Mouse (Mus musculus) forebrain, embryonic 16.5 days (tissue): ENCODE measurements around the gene Brinp1. TPM values are rescaled to one million over a fixed set of nuclear protein-coding genes. Genes with fewer than 3 reads are reported as not detected.

Experiments used
- ATAC-seq: fragments of 200-750 bp; cut with Nextera tagmentation; 2 replicates; pipeline ENCODE4 v1.8.0; 2017; ENCODE audit warnings: mild to moderate bottlenecking, moderate library complexity
- H3K27ac ChIP-seq: fragments of 300-500 bp; sonication (generic); 2 replicates; pipeline ENCODE4 v1.5.1; 2014; ENCODE audit warnings: low read length, control low read depth
- H3K27me3 ChIP-seq: fragments of 300-500 bp; sonication (generic); replicated peaks from 2 replicates; pipeline ENCODE4 v1.6.1; 2014; ENCODE audit warnings: low read length; ENCODE audit not compliant: control insufficient read depth, insufficient read depth
- H3K36me3 ChIP-seq: fragments of 300-500 bp; sonication (generic); 2 replicates; pipeline ENCODE4 v1.6.1; 2014; ENCODE audit not compliant: control insufficient read depth, insufficient read depth
- H3K4me1 ChIP-seq: fragments of 300-500 bp; sonication (generic); replicated peaks from 2 replicates; pipeline ENCODE4 v1.6.1; 2014; ENCODE audit warnings: low read length; ENCODE audit not compliant: control insufficient read depth, insufficient read depth
- H3K4me2 ChIP-seq: fragments of 300-500 bp; sonication (generic); 2 replicates; pipeline ENCODE4 v1.6.1; 2014; ENCODE audit warnings: mild to moderate bottlenecking, low read length, control low read depth
- H3K4me3 ChIP-seq: fragments of 300-500 bp; sonication (generic); replicated peaks from 2 replicates; pipeline ENCODE4 v1.5.1; 2014; ENCODE audit warnings: mild to moderate bottlenecking, low read length, control low read depth
- H3K9ac ChIP-seq: fragments of 300-500 bp; sonication (generic); replicated peaks from 2 replicates; pipeline ENCODE4 v1.6.1; 2014; ENCODE audit warnings: low read depth, low read length, control low read depth
- H3K9me3 ChIP-seq: fragments of 300-500 bp; sonication (generic); 2 replicates; pipeline ENCODE4 v1.6.1; 2016; ENCODE audit warnings: low read length; ENCODE audit not compliant: control insufficient read depth
- WGBS: fragments of 180-500 bp; shearing (Covaris S2); extraction: QIAGEN DNeasy Blood & Tissue Kit; methylation state at CpG from one replicate; pipeline ENCODE4 v1.1.7; 2014; 5-methylcytosine and 5-hydroxymethylcytosine counted together
- polyA plus RNA-seq: library from polyadenylated mRNA; unstranded; fragments of >200 nt; fragmentation: Nextera tagmentation; extraction: Ambion mirVana; gene quantifications from 2 replicates; pipeline ENCODE4 v1.2.1, GENCODE M21; 2015

Brinp1 gene
- 30.7 and 42.5 TPM in 2 replicates for polyA plus RNA-seq

DNA sequence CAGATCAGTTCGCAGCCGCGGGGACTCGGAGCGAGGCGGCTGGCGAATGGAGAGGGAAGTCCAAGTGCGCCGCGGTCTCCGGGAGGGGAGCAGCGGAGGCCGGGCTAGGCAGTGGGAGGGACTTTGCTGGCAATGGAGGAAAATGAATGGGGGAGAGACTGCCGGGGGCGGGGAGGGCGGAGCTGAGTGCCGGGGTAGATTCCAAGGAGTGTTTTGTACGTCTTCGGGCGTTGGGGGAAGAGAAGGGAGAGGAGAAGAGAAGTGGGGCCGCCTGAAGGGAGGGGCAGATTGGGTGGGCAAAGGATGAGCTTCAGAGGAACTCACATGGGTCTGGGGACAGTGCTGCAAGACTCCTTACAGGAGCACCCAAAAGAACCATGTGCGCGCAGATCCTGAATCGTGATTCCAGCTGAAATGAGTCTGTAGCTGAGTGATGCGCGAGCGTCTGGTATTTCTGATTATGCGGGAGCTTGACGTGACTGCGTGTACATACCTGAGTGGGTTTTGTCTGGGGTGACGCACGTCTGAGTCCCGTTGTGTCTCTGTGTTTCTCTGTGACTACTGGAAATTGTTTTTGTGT is at the start of gene Brinp1:
TSS of gene Brinp1 (minus strand) at position 76 of the 580 bp plus-strand sequence.
- H3K4me3 ChIP-seq, result peak within 1 kb of the TSS; percentile 77
- H3K36me3 ChIP-seq, result no peaks in the 10 kb centered on the region
- peak; percentile 95 for ATAC-seq
- no peaks in the 10 kb centered on the region for H3K9me3 ChIP-seq
- peak within 1 kb of the TSS; percentile 73 for H3K9ac ChIP-seq
- peak within 1 kb of the TSS; percentile 95 for H3K4me2 ChIP-seq
- WGBS, result under 1% methylated on average over 33 of the region's 33 CpGs
- H3K27ac ChIP-seq, result peak within 1 kb of the TSS; percentile 48
- H3K27me3 ChIP-seq, result no peaks in the 10 kb centered on the region
- no peaks in the 10 kb centered on the region for H3K4me1 ChIP-seq

DNA sequence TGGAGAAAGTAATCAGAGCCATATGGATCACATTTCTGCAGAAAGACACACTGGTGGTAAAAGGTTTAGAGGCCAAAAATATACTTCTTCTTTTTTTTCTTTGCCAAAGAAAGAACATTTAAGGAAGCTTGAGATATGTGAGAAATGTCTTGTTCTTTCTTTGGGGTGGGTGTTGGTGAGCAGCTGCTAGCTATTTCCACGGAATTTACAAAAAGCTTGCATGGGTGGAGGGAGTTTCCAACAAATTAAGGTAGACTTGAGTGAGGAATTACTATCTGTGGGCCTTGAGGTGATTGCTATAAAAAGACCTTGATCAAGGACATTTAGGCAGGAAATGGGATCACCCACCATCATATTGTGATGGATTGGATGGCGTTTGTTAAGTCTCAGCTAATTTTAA is 3.1 kb upstream of the Brinp1 start:
- H3K27ac ChIP-seq, result no peak overlapping the region
- H3K9me3 ChIP-seq, result no peaks in the 10 kb centered on the region
- H3K9ac ChIP-seq, result no peak overlapping the region
- H3K27me3 ChIP-seq, result no peaks in the 10 kb centered on the region
- H3K4me3 ChIP-seq, result no peak overlapping the region
- no peaks in the 10 kb centered on the region for H3K4me1 ChIP-seq
- WGBS, result 82% methylated on average over 2 of the region's 2 CpGs
- H3K36me3 ChIP-seq, result no peaks in the 10 kb centered on the region
- no peak for ATAC-seq
- no peak overlapping the region for H3K4me2 ChIP-seq

DNA sequence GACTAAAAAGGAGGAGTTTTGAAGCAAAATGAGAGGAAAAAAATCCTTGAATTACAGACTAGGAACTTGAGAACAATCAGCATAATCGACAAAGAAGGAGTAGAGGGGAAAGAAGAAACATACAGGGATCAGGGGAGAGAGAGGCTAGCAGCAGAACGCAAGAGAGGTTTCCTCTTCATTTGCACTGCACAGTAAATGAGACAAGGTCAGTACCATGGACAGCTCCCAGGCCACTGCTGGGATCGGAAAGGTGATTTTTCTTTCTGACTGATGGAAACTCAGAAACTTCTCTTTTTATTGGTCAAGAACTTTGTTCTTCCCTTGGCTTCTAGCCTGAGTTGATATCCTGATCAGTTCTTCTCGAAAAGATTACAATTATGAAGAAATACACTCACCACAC is 1.4 kb upstream of the Brinp1 start:
- Histone ChIP-seq H3K4me3 (no peak overlapping the region), H3K9me3 (no peaks in the 10 kb centered on the region), H3K4me1 (no peaks in the 10 kb centered on the region), H3K9ac (no peak overlapping the region), H3K36me3 (no peaks in the 10 kb centered on the region), H3K27ac (no peak overlapping the region), H3K4me2 (no peak overlapping the region), H3K27me3 (no peaks in the 10 kb centered on the region)
- 10% methylated on average over 4 of the region's 4 CpGs for WGBS
- ATAC-seq, result no peak

DNA sequence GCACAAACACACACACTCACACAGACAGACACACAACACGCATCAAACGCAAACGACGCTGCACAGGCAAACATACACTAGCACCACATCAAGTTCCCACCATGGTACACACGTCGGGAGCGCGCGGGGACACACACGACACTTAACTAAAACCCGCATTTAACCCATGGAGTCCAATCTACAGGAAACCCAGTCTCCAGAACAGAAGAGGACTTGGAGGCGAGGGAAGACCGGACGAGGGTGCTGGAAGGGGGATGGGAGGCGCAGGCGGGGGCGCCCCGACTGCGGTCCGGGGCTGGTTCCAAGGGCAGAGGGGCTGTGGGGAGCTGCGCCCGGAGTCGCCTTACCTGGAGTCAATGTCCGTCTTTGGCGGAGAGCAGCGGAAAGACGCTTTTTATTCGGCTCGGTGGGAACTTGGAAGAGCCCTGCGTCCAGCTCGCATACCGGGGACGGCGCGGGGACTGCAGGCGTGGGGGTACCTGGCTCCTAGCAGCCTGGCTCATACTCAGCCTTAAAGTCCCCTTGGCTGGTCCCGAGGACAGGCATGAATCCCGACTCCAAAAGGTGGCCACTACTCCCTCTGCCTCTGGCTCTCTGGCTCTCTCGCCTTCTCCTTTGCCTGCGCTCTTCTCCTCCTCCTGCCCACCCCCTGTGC is 403 bp downstream of the Brinp1 start:
- peak; percentile 39 for ATAC-seq
- peak overlapping the region; percentile 77 for H3K4me3 ChIP-seq
- H3K4me2 ChIP-seq, result peak overlapping the region; percentile 95
- peak overlapping the region; percentile 73 for H3K9ac ChIP-seq
- H3K36me3 ChIP-seq, result no peaks in the 10 kb centered on the region
- H3K9me3 ChIP-seq, result no peaks in the 10 kb centered on the region
- no peaks in the 10 kb centered on the region for H3K4me1 ChIP-seq
- H3K27ac ChIP-seq, result peak overlapping the region; percentile 48
- under 1% methylated on average over 40 of the region's 40 CpGs for WGBS
- H3K27me3 ChIP-seq, result no peaks in the 10 kb centered on the region

DNA sequence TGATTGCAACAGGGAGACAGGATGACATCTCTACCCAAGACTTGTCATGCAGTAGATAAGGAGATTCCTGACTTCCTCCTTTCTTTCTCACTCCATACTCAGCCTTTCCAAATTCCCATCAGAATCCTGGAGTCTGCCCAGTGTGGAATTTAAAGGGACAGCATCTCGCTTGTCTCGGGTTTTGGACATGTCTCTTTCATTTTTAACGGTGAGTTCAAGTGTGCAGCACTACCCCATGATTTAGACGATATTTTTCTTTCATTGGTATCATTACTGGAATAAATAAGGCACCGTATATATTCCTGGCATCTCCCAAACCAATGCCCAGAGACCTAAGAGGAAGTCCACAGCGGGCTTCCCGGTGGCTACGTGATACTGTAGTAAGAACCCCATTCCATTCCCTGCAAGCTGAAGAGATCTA is 1.1 kb downstream of the Brinp1 start:
- Histone ChIP-seq H3K9me3 (no peaks in the 10 kb centered on the region), H3K27ac (peak overlapping the region; percentile 4; the same call in 1 of the 2 replicates), H3K4me1 (no peaks in the 10 kb centered on the region), H3K27me3 (no peaks in the 10 kb centered on the region), H3K36me3 (no peaks in the 10 kb centered on the region), H3K4me2 (peak overlapping the region; percentile 95), H3K4me3 (peak overlapping the region; percentile 77), H3K9ac (peak overlapping the region; percentile 73)
- 0 out of 2 replicates have a peak, but pooled peaks have one; percentile 0 for ATAC-seq
- 11% methylated on average over 8 of the region's 8 CpGs for WGBS

DNA sequence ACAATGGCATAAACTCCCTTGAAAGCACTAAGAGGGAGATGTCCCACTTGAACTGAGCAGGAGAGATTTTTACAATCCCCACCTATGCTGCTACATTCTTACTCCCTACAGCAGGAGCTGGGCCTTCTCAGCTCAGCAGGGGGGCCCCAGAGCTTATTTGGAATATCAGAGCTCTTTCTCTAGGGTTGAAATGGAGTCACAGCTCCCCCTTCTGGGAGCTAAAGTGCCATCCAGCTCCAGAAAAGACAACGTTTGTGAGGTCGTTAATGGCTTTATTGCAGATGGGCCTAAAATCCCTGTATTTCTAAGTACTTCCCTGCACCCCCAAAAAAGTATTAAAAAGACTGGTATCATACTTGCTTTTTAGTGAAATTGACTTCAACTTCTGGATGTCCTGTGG is 3.6 kb downstream of the Brinp1 start:
- Histone ChIP-seq H3K36me3 (no peaks in the 10 kb centered on the region), H3K4me1 (no peaks in the 10 kb centered on the region), H3K4me3 (no peak overlapping the region), H3K4me2 (peak overlapping the region; percentile 17), H3K27ac (no peak overlapping the region), H3K27me3 (no peaks in the 10 kb centered on the region), H3K9me3 (no peaks in the 10 kb centered on the region), H3K9ac (no peak overlapping the region)
- no peak for ATAC-seq
- WGBS, result 2% methylated on average over 2 of the region's 2 CpGs

DNA sequence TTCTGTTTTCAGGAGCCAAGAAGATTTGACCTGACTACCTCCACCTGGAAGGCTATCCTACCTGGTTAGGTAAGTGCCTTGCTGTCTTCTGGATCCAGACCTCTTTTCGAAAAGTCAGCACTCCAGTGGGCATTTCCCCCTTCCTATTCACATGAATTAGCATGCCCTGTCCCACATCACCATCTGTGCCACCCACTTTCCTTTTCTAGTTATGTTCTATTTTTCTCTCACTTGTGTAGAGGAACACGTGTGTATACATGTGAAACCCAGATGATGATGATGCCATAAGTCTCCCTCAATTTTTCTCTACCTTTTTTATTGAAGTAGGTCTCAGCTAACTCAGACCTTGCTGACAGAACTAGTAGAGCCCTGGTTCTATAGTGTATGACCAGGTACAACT is 11.3 kb downstream of the Brinp1 start:
- Histone ChIP-seq H3K4me2 (no peak overlapping the region), H3K9ac (no peak overlapping the region), H3K4me3 (no peak overlapping the region), H3K27ac (no peak overlapping the region), H3K27me3 (no peaks in the 10 kb centered on the region), H3K36me3 (no peaks in the 10 kb centered on the region), H3K4me1 (no peaks in the 10 kb centered on the region), H3K9me3 (no peaks in the 10 kb centered on the region)
- no peak for ATAC-seq
- WGBS, result 89% methylated on average over 2 of the region's 2 CpGs

DNA sequence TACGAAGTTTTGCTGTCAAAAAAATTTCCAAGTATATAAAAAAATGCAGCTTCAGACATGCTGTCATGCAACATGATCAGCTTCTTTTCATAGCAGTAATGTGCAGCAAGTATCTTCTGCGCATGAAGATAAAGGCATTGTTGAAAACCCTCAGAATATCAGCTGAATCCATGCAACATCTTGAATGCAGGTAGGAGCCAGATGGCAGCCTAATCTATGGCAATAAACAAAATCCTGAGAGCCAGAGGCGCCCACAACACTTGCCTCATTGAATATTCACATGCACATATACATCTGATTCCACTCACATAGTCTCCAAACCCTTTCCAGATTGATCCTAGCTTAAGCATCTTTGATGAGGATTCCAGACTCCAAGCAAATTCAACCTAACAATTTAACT is 24.2 kb downstream of the Brinp1 start:
- no peak overlapping the region for H3K4me2 ChIP-seq
- no peak overlapping the region for H3K27ac ChIP-seq
- no peaks in the 10 kb centered on the region for H3K9me3 ChIP-seq
- no peaks in the 10 kb centered on the region for H3K36me3 ChIP-seq
- no peaks in the 10 kb centered on the region for H3K4me1 ChIP-seq
- WGBS, result 64% methylated on average over 3 of the region's 3 CpGs
- no peak overlapping the region for H3K4me3 ChIP-seq
- no peak overlapping the region for H3K9ac ChIP-seq
- no peaks in the 10 kb centered on the region for H3K27me3 ChIP-seq
- no peak for ATAC-seq

DNA sequence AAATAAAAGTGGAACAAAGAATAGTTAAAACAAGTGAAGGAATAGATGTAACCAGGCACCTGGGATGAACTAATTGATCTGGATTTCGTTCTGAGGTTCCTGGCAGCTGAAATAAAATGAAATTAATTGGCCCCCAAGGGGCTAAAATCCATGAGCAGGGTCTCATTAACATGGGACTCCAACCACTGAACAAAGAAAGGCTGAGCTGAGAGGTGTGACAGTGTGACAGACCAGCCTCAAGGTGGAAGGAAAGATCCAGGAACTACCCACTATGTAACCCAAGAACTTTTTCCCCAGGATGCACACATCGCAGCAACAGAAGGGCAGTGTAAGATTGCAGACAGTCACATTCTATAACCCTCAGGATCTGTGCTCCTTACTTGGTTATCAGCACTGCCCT is 28.1 kb downstream of the Brinp1 start:
- Histone ChIP-seq H3K9me3 (no peaks in the 10 kb centered on the region), H3K4me2 (no peak overlapping the region), H3K36me3 (no peaks in the 10 kb centered on the region), H3K4me1 (no peaks in the 10 kb centered on the region), H3K27ac (no peak overlapping the region), H3K9ac (no peak overlapping the region), H3K27me3 (no peaks in the 10 kb centered on the region), H3K4me3 (no peak overlapping the region)
- 47% methylated on average over 2 of the region's 2 CpGs for WGBS
- no peak for ATAC-seq
